Mouse (Mus musculus): ENCODE data around the gene AC124502.3.

Gene AC124502.3

DNA sequence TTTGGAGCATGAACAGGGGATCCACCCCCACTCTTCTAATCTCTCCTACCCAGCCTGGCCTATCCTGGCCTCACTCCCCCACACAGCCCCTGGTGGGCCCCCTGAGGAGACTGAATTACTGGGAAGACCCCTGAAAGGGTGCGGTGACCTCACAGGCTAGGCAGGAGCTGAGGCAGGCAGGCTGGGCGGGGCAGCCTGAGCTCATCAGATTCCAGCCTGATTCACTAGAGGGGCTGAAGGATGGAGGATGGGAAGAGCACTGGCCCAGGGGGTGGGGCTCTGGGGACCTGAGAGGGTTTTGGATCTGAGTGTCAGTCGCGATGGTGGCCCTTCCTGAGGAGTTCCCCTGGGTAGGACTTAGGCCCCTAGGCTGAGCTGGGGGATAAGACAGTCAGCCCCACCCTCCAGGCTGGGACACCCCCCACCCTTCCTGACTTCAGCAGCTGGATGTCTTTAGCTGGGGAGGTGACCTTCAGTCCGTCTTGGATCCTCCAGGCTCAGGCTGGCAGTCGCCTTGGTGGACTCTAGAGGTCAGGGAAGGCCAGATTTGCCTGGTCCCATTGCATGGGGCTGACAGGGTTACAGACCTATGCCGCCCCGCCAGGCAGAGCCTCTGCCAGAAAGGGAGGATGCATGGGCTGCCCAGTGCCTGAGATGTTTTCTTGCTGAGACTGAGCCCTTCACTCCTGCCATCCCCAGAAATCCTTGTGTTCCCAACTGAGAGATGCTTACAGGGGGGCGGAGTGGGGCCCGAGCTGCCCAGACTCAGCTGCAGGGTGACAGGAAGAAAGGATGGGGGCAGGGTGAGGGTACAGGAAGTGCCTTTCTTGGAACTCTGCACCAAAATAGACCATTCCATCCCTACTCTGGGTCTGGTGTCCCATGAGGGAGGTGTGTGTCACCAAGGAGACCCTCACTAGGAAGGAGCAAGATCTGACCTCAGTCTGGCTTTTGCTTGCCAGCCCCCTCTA is 20.4 kb downstream of the AC124502.3 start:
- DNase-seq (ENCODE audit: low read depth, low spot score), result peak; percentile 76

DNA sequence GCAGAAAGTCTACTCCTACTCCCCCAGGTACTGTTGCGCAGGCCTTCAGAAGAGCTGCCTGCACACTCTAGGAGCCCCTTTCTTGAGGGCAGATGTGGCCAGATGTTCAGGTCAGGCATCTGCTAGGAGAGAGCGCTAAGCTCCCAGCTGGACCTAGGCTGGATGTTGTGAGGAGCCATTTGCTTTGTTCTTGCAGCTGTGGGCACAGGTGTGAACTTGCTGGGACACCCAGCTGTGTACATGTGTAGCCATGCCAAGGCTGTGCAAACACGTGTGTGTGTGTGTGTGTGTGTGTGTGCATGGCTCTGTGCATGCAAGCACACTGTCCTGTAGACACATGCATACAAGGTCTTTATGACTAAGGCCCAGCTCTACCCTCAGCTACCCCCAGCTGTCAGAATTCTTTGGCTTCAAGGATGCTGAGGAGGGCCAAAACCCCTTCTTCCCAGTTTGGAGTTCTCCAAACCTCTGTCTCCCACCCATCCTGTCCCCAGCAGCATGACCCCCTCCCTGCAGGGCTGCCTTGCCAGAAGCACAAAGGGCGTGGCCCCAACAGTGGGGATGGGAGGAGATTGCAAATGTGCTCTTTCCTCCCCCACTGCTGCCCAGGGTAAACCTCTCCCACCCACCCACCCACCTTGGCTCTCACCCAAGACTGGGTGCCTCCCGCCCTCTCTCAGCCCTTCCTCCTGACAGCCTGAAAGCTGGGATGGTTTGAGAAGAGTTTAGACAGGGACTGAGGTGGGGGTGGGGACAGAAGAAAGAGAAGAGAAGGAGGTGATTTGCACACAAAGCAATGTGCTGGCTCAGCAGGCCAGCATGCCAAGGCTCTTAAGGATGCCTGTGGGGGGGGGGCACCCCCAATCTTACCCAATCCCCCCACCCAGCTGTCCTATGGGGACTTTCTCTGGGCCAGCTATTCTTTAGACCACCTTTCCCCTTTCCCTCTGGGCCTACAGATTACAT is 22.0 kb downstream of the AC124502.3 start:
- peak; percentile 63 for DNase-seq (ENCODE audit: low read depth, low spot score)

DNA sequence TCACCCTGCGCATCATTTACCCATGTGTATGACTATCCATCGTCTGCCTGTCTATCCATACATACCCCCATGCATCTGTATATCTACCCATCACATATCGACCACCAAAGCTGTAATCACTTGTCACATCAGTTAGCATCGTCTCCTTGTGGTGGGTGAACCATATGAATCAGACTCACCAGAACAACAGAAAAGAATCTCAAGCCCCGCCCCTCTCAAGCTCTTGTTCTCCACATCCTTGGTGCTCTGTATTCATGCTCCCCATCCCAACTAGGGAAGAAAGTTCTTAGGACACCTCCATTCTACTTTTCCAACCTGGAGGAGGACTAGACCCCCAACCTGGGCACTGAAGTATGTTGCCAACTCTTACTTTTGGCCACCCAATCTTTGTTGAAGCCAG is 23.4 kb downstream of the AC124502.3 start:
- DNase-seq (ENCODE audit: low read depth, low spot score), result peak; percentile 91

DNA sequence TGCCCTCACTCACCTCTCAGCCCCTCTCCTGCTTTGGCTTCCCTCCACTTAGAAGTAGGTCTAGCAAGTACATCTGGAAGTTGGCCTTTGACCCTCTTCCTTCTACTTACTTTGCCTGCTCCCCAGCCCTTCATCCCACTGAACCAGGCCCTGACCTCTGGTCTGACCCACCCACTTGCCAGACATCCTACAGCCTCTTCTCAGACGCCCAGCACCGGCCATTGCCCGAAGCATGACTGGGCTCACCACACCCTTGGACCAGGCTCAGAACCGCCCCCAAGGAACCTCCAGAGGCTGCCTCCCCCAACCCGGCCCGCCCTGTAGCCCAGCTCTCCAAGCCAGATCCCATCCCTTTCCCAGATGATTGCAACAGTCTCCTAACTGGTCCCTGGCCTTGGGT is 23.8 kb downstream of the AC124502.3 start:
- peak; percentile 90 for DNase-seq (ENCODE audit: low read depth, low spot score)

DNA sequence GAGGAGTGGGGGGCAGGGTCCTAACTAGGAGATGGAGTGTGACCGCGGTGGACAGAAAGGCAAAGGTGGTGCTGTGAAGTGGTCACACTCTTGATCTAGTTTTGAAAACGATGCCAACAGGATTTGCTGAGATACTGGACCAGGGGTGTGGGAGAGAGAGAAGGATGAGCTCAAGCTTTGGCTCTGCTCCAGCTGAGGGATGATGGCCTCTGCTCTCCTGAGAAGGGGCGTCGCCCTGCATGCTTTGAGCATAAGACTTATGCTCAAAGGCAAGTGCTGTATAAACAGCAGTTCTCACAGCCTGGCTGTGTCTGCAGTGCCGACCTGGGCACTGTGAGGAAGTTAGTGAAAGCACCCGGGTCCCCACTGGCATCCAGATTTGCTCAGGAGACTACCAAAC is 26.4 kb downstream of the AC124502.3 start:
- DNase-seq (ENCODE audit: low read depth, low spot score), result peak; percentile 91

DNA sequence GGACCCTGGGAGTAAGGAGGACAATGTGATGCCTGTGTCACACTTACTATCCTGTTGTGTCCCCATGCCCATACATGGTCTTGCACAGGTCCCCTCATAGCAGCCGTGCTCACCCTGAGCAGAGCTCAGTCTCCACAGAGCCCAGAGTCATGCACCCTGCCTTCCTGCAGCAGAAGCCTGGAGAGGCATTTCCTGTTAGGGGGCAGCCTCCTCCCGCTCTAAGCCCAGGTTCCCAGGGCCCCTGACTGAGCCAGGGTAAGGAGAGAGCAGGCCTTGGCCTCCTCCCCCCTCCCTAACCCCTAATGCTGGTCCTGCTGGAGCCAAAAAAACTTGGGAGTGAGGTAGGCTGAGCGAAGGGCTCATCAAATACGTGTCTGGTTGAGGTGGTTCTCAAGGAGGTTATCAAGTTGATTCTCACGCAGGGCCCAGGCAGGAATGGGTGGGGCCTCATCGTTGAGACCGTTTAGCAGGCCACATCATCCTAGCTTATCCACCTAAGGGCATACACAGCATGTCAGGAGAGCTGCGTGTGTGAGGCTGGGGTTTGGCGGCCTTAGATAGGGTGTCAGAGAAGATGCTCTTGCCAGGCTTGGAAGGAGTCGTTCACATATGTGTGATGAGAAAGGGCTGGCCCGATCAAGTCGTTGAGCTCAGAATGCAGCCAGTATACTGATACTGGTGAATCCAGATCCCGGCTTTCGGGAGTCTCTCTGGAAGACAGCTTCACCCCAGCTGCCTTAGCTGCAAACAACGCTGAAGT is 28.5 kb downstream of the AC124502.3 start:
- DNase-seq (ENCODE audit: low read depth, low spot score), result peak; percentile 81

DNA sequence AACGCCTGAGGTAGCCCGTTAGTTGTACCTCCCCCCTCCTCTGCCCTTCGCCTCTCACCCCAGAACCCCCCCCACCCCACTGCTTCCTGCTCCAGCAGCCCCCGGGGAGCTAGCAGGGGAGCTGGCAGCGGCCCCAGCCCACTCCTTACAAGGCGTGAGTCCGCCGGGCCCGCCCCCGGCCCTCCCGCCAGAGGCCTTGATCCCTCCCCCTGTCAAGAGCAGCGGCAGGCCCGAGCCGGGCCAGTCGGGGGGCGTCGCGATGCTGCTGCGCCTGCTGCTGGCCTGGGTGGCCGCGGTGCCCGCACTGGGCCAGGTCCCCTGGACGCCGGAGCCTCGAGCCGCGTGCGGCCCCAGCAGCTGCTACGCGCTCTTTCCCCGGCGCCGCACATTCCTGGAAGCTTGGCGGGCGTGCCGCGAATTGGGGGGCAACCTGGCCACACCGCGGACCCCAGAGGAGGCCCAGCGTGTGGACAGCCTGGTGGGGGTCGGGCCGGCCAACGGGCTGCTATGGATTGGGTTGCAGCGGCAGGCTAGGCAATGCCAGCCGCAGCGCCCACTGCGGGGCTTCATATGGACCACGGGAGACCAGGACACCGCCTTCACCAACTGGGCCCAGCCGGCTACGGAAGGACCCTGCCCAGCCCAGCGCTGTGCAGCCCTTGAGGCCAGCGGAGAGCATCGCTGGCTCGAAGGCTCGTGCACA is 29.3 kb downstream of the AC124502.3 start, which contains the start of gene Cd248:
Gene Cd248 (plus strand): TSS at position 212 of the 703 bp plus-strand sequence.
- DNase-seq (ENCODE audit: low read depth, low spot score), result peak; percentile 79

DNA sequence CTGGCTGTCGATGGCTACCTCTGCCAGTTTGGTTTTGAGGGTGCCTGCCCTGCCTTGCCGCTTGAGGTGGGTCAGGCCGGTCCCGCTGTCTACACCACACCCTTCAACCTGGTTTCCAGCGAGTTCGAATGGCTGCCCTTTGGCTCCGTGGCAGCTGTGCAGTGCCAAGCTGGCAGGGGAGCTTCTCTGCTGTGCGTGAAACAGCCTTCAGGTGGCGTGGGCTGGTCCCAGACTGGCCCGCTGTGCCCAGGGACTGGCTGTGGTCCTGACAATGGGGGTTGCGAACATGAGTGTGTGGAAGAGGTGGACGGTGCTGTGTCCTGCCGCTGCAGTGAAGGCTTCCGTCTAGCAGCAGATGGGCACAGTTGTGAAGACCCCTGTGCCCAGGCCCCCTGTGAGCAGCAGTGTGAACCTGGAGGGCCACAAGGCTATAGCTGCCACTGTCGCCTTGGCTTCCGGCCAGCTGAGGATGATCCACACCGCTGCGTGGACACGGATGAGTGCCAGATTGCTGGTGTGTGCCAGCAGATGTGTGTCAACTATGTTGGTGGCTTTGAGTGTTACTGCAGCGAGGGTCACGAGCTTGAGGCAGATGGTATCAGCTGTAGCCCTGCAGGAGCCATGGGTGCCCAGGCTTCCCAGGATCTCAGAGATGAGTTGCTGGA is 30.0 kb downstream of the AC124502.3 start:
- peak; percentile 58 for DNase-seq (ENCODE audit: low read depth, low spot score)

DNA sequence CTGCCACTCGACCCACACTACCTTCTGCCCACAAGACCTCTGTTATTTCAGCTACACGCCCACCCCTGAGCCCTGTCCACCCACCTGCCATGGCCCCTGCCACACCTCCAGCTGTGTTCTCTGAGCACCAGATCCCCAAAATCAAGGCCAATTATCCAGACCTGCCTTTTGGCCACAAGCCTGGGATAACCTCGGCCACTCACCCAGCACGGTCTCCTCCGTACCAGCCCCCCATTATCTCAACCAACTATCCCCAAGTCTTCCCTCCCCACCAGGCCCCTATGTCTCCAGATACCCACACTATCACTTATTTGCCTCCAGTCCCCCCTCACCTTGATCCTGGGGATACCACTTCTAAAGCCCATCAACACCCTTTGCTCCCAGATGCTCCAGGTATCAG is 30.8 kb downstream of the AC124502.3 start:
- DNase-seq (ENCODE audit: low read depth, low spot score), result no peak

DNA sequence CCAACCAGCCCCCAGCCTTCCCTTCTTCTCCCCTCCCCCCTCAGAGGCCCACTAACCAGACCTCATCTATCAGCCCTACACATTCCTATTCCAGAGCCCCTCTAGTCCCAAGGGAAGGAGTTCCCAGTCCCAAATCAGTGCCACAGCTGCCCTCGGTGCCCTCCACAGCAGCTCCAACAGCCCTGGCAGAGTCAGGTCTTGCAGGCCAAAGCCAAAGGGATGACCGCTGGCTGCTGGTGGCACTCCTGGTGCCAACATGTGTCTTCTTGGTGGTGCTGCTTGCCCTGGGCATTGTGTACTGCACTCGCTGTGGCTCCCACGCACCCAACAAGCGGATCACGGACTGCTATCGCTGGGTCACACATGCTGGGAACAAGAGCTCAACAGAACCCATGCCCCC is 31.3 kb downstream of the AC124502.3 start:
- DNase-seq (ENCODE audit: low read depth, low spot score), result no peak

DNA sequence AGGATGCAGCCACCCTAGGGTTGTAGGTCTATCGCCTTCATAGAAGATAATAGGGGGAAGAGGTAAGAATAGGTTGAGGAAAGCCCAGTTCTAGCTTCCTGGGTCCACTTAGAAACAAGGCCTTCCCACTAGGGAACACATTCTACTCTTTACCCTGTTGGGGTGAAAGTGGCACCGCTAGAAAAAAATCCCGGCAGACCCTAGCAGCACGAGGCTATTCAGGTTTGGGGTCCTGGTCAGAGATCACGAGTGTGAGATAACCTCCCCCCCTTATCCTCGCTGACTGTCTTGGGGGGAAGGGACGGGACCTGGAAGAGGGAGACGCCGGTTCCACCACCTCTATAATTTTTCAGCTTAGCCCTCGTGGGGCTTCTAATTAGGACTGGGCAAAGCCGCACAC is 32.4 kb downstream of the AC124502.3 start:
- no peak for DNase-seq (ENCODE audit: low read depth, low spot score)

DNA sequence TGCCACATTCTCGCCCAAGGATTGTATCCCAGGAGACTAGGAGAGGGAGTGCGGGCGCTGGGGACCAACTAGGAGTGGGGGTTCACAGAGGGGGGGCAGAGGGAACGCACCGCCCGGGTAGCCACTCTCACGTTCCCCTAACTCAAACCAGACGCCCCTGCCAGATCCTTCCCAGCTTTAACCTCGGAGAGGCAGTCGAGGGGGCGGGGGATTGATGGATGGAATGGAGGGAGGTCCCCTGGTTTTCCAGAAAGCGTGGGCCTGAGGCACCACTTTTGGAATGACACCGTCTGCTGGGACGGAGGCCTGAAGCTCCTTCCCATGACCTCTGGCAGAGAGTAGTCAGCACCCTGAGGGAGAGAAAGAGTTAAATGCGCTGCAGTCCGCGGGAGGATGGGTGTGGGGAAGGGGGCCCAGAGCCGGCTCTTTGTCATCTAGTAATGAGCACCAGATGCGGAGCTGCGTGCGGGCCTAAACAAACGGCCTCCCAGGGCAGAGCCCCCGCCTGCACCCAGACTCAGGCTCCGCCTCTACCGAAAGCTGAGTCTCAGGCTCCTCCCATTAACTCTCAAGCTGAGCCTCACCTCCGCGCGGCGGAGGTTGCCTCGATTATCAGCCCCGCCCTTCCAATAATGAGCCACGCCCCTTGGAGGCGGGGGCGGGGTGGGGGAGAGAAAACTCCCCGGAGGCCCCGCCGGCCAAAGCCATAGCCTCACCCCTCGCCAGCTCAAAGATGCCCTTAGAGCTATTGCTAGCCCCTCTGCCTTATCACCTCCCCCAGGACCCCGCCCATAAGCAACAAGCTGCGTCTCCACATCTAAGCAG is 33.1 kb downstream of the AC124502.3 start:
- DNase-seq (ENCODE audit: low read depth, low spot score), result peak; percentile 99

DNA sequence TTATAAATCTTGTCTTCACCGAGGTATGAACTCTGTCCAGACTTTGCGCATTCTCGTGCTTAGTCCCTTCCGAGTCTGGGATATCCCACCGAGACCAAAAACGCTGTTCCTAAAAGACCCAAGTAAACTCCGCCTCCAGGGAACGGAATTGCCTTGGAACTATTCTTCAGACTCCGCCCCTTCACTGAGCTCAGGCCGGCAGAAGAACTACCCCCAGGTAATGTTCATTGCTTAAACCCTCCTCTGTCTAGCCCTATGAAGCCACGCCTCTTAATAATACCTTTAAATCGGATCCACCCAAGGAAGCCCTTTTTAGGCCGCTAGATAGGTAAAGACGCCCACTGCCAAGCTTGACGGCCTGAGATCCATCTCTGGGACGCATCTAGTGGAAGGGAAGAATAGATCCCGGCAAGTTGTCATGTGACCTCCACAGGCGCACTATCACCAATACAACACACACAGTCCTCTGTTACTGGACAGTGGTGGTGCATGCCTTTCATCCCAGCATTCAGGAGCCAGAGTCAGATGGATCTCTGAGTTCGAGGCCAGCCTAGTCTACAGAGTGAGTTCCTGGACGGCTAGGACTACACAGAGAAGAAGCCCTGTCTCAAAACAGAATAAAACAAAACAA is 33.8 kb downstream of the AC124502.3 start:
- peak; percentile 98 for DNase-seq (ENCODE audit: low read depth, low spot score)

DNA sequence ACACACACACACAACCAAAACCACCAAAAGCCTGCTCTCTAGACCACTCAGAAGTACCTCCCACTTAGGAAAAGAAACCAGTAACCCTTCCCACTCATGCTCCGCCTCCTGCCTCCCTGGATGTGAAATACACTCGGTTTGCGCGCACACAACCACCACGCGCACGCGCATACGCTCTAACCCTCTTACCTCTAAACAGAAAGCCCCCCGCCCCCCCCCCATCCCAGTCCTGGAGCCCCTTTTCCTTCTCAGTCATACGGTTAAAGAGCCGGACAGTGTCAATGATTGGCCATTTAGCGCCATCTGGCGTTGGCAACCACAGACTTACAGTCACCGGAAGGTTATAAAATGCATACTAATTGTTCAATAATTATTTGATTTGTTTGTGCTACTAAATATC is 34.3 kb downstream of the AC124502.3 start:
- peak; percentile 92 for DNase-seq (ENCODE audit: low read depth, low spot score)

DNA sequence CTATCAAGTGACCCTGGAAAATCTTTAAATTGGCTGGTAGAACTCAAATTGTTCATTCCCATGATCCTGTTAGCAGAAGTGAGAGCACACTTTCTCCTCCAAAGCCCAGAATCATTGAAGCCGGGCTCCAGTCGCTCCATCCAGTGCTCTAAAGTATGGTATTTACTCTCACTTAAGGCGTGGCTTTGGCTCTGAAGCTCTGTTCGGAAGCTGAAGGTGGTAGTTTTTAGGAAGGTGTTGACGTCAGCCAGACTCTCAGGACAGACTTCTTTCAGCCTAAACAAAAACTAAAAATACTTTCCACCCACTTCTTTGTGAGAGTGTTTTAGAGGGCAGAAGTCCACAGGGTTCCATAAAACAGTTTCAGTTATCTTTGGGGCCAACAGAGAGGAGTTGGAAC is 34.8 kb downstream of the AC124502.3 start:
- no peak for DNase-seq (ENCODE audit: low read depth, low spot score)

DNA sequence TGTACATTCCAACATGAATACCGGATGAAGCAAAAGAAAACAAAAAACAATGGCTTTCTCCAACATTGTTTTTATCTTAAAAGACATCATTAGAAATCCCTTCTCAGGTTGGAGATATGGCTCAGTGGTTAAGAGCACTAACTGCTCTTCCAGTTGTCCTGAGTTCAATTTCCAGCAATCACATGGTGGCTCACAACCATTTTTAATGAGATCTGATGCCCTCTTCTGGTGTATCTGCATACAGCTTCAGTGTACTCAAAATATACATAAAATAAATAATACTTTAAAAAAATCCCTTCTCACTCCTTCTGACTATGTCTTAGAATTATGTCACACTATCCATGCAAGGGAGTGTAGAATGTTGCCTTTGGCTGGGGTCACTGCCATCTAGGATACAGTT is 40.6 kb downstream of the AC124502.3 start:
- peak; percentile 68 for DNase-seq (ENCODE audit: low read depth, low spot score)

DNA sequence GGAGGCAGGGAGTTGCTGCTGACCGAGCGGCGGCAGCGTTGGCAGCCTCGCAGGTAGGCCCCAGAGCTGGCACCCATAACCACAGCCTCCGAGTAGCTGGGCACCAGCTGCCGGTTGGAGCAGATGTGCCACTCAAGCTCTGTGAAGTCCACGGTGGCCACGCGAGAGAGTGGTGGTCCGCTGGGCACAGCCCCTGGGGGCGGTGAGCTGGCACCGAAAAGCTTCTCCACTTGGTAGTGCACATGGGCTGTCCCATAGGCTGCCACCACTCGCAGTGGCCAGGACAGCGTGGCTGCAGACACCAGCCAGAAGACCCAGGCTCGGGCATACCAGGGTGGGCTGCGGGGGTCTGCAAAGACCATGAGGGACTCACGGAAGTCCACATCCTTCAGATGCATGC is 43.3 kb downstream of the AC124502.3 start:
- DNase-seq (ENCODE audit: low read depth, low spot score), result no peak

DNA sequence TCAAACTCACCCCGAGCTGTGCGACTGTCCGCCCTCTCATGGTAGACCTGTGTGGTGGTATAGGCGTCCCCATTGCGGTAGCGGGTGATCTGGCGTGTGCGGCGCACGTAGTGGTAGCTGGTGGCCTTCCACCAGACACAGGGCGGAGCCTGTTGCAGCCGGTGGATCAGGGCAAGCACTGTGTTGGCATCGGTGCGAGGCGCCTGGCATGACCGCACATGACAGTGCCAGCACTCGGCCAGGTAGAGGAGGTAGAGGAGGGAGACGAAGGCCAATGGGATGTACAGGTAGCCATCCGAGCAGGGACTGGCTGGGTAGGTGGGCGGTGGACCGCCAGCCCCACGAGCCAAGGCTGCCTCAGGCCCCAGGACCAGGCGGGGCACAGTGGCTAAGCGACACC is 43.9 kb downstream of the AC124502.3 start:
- no peak for DNase-seq (ENCODE audit: low read depth, low spot score)
